Mouse (Mus musculus): Measurements from ENCODE around the gene Hps4. TPM values are rescaled to one million over a fixed set of nuclear protein-coding genes. Genes with fewer than 3 reads are reported as not detected.

The Hps4 gene
- polyA plus RNA-seq, 1 experiment from 2014 or later, result 27.0 TPM

DNA sequence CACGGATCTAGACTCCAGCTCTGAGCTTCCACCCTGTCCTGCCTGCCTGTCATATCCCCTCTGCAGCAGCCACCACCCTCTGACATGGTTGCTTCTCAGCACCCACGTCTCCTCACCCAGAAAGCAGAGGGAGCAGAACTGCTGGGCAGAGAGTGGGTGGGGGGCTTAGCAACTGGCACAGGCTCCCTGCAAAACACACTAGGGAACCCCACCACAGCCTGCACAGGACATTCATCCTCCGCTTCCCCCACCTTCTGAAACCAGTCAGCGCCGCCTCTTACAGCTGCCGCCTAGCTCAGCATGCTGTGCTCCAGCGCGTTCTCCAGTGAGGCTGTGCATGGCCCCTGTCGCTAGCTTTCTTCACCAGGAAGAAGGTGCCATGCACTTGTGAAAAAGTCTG, 46.5 kb downstream of the Hps4 start:
- WGBS, result 78% methylated on average over 9 of the region's 9 CpGs
- Histone ChIP-seq H3K4me3 (ENCODE audit: low read depth, low read length) (no peak overlapping the region), H3K27me3 (ENCODE audit: insufficient read depth, low read length) (peaks cover 11% of the 10 kb centered on the region; the same call in 1 of the 2 replicates), H3K4me2 (no peak overlapping the region), H3K9ac (no peak overlapping the region), H3K4me1 (ENCODE audit: insufficient read depth) (no peaks in the 10 kb centered on the region), H3K9me3 (ENCODE audit: low read depth, low read length) (no peaks in the 10 kb centered on the region), H3K27ac (ENCODE audit: low read depth) (no peak overlapping the region), H3K36me3 (ENCODE audit: insufficient read depth) (no peaks in the 10 kb centered on the region)
- no peak for TF ChIP-seq CTCF (IDR thresholded peaks at IDR 0.05; ENCODE audit: low read depth)
- DNase-seq (no peak), ATAC-seq (ENCODE audit: insufficient read depth) (no peak)

- no peak overlapping the region for H3K4me2 ChIP-seq
- 45% methylated on average over 16 of the region's 16 CpGs for WGBS
- no peak overlapping the region for H3K27ac ChIP-seq (ENCODE audit: low read depth)
- H3K36me3 ChIP-seq (ENCODE audit: insufficient read depth), result no peaks in the 10 kb centered on the region
- H3K4me1 ChIP-seq (ENCODE audit: insufficient read depth), result no peaks in the 10 kb centered on the region
- DNase-seq (no peak), ATAC-seq (ENCODE audit: insufficient read depth) (no peak)
- peaks cover 13% of the 10 kb centered on the region; the same call in 1 of the 2 replicates for H3K27me3 ChIP-seq (ENCODE audit: insufficient read depth, low read length)
- H3K9ac ChIP-seq, result no peak overlapping the region
- TF ChIP-seq CTCF (IDR thresholded peaks at IDR 0.05; ENCODE audit: low read depth), result no peak
- H3K9me3 ChIP-seq (ENCODE audit: low read depth, low read length), result no peaks in the 10 kb centered on the region
- no peak overlapping the region for H3K4me3 ChIP-seq (ENCODE audit: low read depth, low read length)
These were observed 48.1 kb downstream of the Hps4 start for GRCm38 (mm10) chr5:112391002-112391401.

- ATAC-seq (ENCODE audit: insufficient read depth), result no peak
- no peaks in the 10 kb centered on the region for H3K9me3 ChIP-seq (ENCODE audit: low read depth, low read length)
- peaks cover 13% of the 10 kb centered on the region; the same call in 1 of the 2 replicates for H3K27me3 ChIP-seq (ENCODE audit: insufficient read depth, low read length)
These were observed 48.9 kb downstream of the Hps4 start for GRCm38 (mm10) chr5:112391676-112392323.

DNA sequence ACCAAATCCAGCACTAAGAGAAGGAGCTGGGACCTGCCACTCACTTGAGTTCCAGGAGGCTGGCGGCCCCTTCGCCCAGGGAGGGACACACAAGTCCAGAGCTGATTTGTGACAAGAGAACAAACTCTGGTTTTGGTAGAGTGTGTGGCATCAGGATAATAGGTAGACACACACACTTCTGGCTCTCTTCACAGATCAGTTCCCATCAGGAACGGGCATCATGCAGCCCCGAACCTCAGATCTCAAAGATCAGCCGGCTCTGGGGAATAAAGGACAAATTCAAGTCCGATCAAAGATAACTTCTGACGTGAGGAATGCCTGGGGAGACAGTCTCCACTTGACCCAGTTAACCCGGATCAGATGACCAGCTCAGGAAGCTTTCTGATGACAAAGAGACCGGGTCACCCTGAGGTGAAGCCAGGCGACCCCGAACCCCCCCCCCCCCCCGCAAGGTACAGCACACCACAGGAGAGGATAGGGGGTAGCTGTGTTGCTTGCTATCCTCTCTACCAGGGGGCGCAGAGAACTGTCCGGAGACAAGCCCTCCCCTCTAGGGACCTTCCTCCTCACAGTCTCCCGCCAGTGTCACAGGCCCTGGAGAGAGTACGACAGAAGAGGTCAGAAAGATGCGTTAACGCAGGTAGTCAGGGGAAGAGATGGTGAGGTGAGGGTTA, 51.0 kb downstream of the Hps4 start:
- Histone ChIP-seq H3K4me3 (ENCODE audit: low read depth, low read length) (peak overlapping the region; percentile 51), H3K27ac (ENCODE audit: low read depth) (no peak overlapping the region), H3K9me3 (ENCODE audit: low read depth, low read length) (no peaks in the 10 kb centered on the region), H3K9ac (peak overlapping the region; percentile 56; the same call in 1 of the 2 replicates), H3K4me1 (ENCODE audit: insufficient read depth) (no peaks in the 10 kb centered on the region), H3K4me2 (peak overlapping the region; percentile 75), H3K27me3 (ENCODE audit: insufficient read depth, low read length) (peaks cover 13% of the 10 kb centered on the region; the same call in 1 of the 2 replicates), H3K36me3 (ENCODE audit: insufficient read depth) (no peaks in the 10 kb centered on the region)
- TF ChIP-seq CTCF (IDR thresholded peaks at IDR 0.05; ENCODE audit: low read depth), result no peak
- ATAC-seq (ENCODE audit: insufficient read depth), result peak; percentile 42; the same call in 1 of the 2 replicates
- DNase-seq, result no peak
- 5% methylated on average over 18 of the region's 18 CpGs for WGBS

More at GRCm38 (mm10) chr5:112391676-112392323, 48.9 kb downstream of the Hps4 start:
- H3K9ac ChIP-seq, result no peak overlapping the region
- TF ChIP-seq CTCF (IDR thresholded peaks at IDR 0.05; ENCODE audit: low read depth), result no peak
- no peak overlapping the region for H3K4me2 ChIP-seq
- no peaks in the 10 kb centered on the region for H3K4me1 ChIP-seq (ENCODE audit: insufficient read depth)
- WGBS, result 63% methylated on average over 27 of the region's 27 CpGs
- no peak for DNase-seq
- no peak overlapping the region for H3K4me3 ChIP-seq (ENCODE audit: low read depth, low read length)
- H3K27ac ChIP-seq (ENCODE audit: low read depth), result no peak overlapping the region
- no peaks in the 10 kb centered on the region for H3K36me3 ChIP-seq (ENCODE audit: insufficient read depth)

GRCm38 (mm10) chr5:112394415-112394763, 51.5 kb downstream of the Hps4 start:
- DNase-seq (no peak), ATAC-seq (ENCODE audit: insufficient read depth) (peak; percentile 75)
- 0% methylated on average over 28 of the region's 28 CpGs for WGBS
- Histone ChIP-seq H3K9ac (peak overlapping the region; percentile 56), H3K36me3 (ENCODE audit: insufficient read depth) (no peaks in the 10 kb centered on the region), H3K4me3 (ENCODE audit: low read depth, low read length) (peak overlapping the region; percentile 51), H3K27ac (ENCODE audit: low read depth) (no peak overlapping the region), H3K27me3 (ENCODE audit: insufficient read depth, low read length) (peaks cover 13% of the 10 kb centered on the region; the same call in 1 of the 2 replicates), H3K9me3 (ENCODE audit: low read depth, low read length) (no peaks in the 10 kb centered on the region), H3K4me2 (peak overlapping the region; percentile 75), H3K4me1 (ENCODE audit: insufficient read depth) (no peaks in the 10 kb centered on the region)
- no peak for TF ChIP-seq CTCF (IDR thresholded peaks at IDR 0.05; ENCODE audit: low read depth)

DNA sequence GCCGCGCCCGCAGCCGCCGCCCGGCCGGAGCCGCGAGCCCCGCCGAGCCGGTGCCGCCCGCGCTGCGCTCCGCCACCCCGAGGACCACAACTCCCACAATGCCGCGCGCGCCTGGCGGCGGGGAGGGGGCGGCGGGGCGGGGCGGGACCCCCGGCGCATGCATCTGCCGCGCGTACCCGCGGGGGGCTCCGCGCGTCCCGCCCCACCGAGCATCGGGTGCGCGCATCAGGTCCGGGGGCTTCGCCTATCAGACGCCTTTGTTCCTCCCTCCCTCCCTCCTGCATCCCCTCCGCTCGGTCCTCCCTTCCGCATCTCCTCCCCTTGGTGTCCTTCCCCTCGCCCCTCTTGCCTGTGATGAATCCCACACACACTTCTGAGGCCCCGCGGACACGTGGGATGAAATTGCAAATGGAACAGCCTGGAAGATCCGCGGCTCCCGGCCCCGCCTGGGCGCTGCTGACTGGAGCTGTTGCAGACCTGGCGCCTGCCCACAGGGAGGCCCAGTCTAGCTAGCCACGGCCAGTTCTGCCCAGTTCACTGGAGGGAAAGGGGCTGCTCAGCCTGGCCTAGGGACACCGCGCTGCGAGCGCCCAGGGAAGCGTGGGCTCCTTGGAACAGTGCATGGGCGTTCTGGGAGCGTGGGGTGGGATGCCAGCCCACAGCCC, 52.0 kb downstream of the Hps4 start, which contains the start of gene Asphd2:
Asphd2 (minus strand) TSS at position 88 of the 665 bp plus-strand sequence.
- under 1% methylated on average over 39 of the region's 67 CpGs for WGBS
- peaks cover 13% of the 10 kb centered on the region; the same call in 1 of the 2 replicates for H3K27me3 ChIP-seq (ENCODE audit: insufficient read depth, low read length)
- peak; percentile 47 for TF ChIP-seq CTCF (IDR thresholded peaks at IDR 0.05; ENCODE audit: low read depth)

GRCm38 (mm10) chr5:112396066-112396465, 53.2 kb downstream of the Hps4 start:
- Histone ChIP-seq H3K36me3 (ENCODE audit: insufficient read depth) (no peaks in the 10 kb centered on the region), H3K4me1 (ENCODE audit: insufficient read depth) (no peaks in the 10 kb centered on the region), H3K27me3 (ENCODE audit: insufficient read depth, low read length) (peaks cover 13% of the 10 kb centered on the region; the same call in 1 of the 2 replicates), H3K4me3 (ENCODE audit: low read depth, low read length) (no peak overlapping the region), H3K9me3 (ENCODE audit: low read depth, low read length) (no peaks in the 10 kb centered on the region), H3K27ac (ENCODE audit: low read depth) (no peak overlapping the region), H3K4me2 (no peak overlapping the region), H3K9ac (no peak overlapping the region)
- no peak for ATAC-seq (ENCODE audit: insufficient read depth)
- DNase-seq, result no peak
- WGBS, result 67% methylated on average over 18 of the region's 18 CpGs
- TF ChIP-seq CTCF (IDR thresholded peaks at IDR 0.05; ENCODE audit: low read depth), result no peak

More for the DNA sequence above, 52.0 kb downstream of the Hps4 start, which contains the start of gene Asphd2:
- peak within 1 kb of the TSS; percentile 60; the same call in 1 of the 2 replicates for H3K27ac ChIP-seq (ENCODE audit: low read depth)
- no peaks in the 10 kb centered on the region for H3K36me3 ChIP-seq (ENCODE audit: insufficient read depth)
- peak within 1 kb of the TSS; percentile 75 for H3K4me2 ChIP-seq
- no peaks in the 10 kb centered on the region for H3K9me3 ChIP-seq (ENCODE audit: low read depth, low read length)
- H3K4me1 ChIP-seq (ENCODE audit: insufficient read depth), result no peaks in the 10 kb centered on the region
- DNase-seq (peak; percentile 84), ATAC-seq (ENCODE audit: insufficient read depth) (peak; percentile 87)
- H3K4me3 ChIP-seq (ENCODE audit: low read depth, low read length), result peak within 1 kb of the TSS; percentile 51
- H3K9ac ChIP-seq, result peak within 1 kb of the TSS; percentile 56
